Mouse (Mus musculus) monocyte, adult 2 months (primary cell): Measurements from ENCODE around the gene S100a6.
A peak's percentile ranks its signal among the peaks of the same experiment; 100 is the strongest.

ENCODE experiments used
- DNase-seq, 2 experiments: peaks; one replicate each; pipeline ENCODE4 v3.0.0; 2022; ENCODE audit warnings: low spot score in 2 of 2, low read depth in 1 of 2

Gene S100a6

GRCm38 (mm10) chr3:90626266-90627021 is 13.8 kb downstream of the S100a6 start:
- no peak for DNase-seq

GRCm38 (mm10) chr3:90627366-90627765 is 14.7 kb downstream of the S100a6 start:
- DNase-seq = no peak

GRCm38 (mm10) chr3:90627807-90628206 is 15.1 kb downstream of the S100a6 start:
- no peak for DNase-seq

DNA sequence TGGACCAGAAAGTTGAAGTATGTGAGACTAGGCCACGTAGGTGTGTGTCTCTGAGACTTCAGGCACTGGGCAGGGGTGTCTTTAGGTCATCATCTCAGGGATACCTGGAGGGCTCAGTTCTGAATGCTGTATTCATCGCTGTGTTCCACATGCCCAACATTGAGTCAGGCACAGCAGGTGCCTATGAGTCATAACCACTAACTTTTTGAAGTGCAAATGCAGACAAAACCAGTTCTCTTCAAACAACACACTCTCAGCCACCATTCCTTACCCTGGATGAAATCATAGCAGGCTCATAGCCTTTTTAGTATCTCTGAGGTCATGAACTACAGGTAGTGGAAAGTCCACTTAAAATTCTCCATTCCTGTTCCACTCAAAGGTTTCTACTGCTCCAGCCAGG is 16.6 kb downstream of the S100a6 start:
- DNase-seq = no peak

- no peak for DNase-seq
These were observed 19.3 kb downstream of the S100a6 start for GRCm38 (mm10) chr3:90631984-90632383.

- DNase-seq = no peak
These were observed 26.0 kb downstream of the S100a6 start for GRCm38 (mm10) chr3:90638511-90639275.

- DNase-seq = no peak
These were observed 27.0 kb downstream of the S100a6 start for GRCm38 (mm10) chr3:90639511-90640154.

DNA sequence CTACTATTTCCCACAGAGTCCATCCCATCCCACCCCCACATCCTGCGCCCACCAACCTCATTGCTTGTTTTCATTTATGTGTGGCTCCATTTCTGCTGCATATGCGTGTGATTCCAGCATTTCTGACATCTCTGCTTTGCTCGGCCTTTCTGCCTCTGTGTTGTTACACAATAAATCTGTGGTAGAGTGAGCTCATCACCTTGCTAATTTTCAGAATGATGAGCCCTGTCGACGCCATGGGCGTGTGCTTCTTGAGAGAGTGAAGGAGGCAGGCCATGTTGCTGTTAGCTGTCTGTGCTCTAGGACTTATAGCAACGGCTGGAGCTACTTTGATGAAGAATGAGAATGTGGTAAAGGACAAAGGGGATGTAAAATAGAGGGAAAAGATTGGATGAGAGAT is 28.3 kb downstream of the S100a6 start:
- DNase-seq = no peak

- peak in 1 of 2 experiments; percentile 26 for DNase-seq
These were observed 31.5 kb downstream of the S100a6 start for GRCm38 (mm10) chr3:90644220-90644619.

GRCm38 (mm10) chr3:90647291-90647690 is 34.6 kb downstream of the S100a6 start:
- DNase-seq = no peak

DNA sequence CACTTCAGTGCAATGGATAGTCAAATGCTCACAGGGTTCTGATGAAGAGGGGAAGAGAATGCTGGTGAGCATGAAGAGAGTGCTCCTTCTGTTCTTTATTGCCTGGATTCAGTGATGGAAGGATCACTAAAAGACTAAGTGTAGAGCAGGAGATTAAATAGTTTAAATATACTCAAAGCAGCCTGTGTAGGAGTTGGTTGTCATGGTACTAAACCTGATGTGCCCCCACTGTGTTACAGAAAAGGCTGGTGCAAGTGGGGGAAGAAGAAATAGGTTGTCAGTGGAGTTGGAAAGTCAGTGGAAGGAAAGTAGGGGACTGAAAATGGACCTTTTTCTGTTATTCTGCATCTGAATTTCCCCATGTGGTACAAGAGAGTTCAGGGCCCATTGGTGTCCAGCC is 36.3 kb downstream of the S100a6 start:
- no peak for DNase-seq

DNA sequence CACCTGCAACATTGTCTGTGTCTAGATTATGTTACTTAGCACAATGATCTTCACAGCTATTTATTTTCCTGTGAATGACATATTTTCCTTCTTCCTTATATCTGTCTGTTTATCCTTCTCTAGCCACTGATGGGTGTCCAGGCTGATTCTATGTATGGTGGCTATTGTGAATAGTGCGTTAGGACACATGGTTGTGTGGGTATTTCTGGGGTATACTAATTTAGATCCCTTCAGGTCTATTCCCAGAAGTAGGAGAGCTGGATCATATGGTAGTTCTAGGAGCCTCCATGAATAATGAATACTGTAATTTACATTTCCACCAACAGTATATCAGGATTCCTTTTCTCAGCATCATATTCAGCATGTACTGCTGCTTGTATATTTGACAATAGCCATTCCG is 37.1 kb downstream of the S100a6 start:
- no peak for DNase-seq

- no peak for DNase-seq
These were observed 40.3 kb downstream of the S100a6 start for GRCm38 (mm10) chr3:90652878-90653508.

DNA sequence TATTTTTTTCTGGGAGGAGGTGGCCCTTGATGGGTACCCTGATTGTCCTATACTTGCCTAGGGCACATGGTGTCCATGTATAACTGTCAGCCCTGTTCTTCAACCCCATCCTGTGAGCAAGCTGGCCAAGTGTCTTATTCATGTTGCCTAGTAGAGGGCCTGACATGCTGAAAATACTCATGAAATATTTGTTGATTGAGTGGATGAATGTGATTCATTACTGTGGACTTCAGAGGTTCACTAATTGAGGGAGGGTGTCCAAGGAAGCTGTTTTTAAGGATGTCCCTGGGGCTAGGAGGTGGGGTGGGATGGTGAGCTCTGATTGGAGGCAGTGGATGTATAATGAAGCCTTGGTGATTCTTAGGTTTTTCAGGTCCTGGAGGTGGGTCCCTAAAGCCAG is 41.0 kb downstream of the S100a6 start, which contains the start of gene S100a7a:
Gene S100a7a, plus strand, starts transcription at position 301 of the 400 bp plus-strand sequence.
- no peak for DNase-seq

- no peak for DNase-seq
These were observed 44.7 kb downstream of the S100a6 start for GRCm38 (mm10) chr3:90657405-90657804.

DNA sequence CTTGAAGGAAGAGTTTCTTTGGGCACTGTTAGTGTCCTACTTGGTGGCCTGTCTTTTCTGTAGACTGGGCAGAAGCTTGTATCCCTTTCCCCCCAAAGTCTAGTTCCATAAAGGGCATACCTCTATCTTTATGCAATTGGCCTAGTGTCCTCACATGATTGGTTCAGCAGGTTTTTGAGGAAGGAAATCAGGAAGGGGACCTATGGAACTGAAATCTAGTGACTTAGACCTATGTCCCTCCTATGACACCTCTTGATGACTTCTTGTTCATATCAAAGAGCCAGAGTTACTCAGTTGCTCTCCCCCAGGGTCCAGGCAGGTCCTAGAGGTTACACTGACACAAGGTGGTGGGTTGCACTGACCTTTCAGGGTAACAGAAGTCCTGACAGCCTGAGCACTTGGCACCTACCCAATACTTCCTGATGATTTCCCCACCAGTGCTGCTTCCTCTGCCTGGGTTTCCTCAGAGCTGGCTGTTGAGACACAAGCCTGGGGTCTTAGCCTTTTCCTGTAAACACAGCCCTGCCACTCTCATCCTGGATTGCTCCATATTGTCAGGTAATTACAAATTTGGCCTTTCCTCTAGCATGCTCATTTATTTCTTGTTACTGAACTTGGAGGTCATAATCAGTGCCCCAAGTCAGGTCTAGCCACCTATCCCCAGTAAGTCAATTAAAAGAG is 46.8 kb downstream of the S100a6 start:
- no peak for DNase-seq

DNA sequence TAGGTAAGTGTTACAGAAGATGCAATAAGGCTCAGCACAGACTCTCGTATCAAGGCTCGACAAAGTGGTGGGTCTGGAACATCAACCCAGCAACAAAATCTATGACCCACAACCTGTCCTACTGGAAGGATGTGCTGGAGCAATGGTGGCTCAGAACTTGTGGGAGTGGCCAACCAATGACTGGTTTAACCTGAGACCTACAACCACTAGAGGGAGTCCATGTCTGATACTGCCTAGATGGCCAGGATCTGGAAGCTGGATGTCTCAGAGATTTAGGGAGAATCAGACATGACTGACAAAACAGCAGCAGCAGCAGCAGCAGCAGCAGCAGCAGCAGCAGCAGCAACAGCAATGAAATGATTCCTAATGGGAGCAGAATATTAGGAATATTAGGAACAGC is 51.5 kb downstream of the S100a6 start:
- no peak for DNase-seq

DNA sequence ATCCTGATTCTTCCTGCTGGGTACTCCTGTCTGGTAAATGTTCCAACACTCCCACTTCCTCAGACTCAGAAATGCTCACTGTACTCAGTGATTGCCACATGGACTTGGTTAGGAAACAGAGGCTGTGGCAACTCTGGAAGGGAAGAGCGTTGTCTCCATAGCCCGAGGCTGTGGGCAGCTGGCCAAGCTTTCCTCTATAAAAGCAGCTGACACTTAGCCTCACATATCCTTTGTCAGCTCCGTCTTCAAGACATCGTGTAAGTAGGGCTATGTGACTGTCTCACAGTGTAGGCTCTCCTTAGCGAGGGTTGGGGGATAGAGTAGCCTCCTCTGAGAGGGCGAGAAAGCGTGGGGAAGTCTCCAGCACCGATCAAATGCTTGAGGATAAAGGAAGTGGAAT is 56.2 kb downstream of the S100a6 start, which contains the start of gene S100a8:
Gene S100a8, plus strand, starts transcription at position 133 of the 400 bp plus-strand sequence.
- peak; percentile 22 to 39 for DNase-seq
